Mouse (Mus musculus) lung, adult 2 months (tissue): ENCODE data around the gene Gm16223.

ENCODE experiments used
- CTCF ChIP-seq: fragments of 200-500 bp; IDR thresholded peaks from 2 replicates; pipeline ENCODE4 v1.5.1; 2011; ENCODE audit warnings: mild to moderate bottlenecking, low read length, control low read depth; ENCODE audit not compliant: insufficient read depth
- POLR2A ChIP-seq: fragments of 200-500 bp; IDR thresholded peaks from 2 replicates; pipeline ENCODE4 v1.6.1; 2011; ENCODE audit warnings: low read depth, mild to moderate bottlenecking, control low read depth, low read length, borderline replicate concordance; ENCODE audit errors: extremely low read depth

DNA sequence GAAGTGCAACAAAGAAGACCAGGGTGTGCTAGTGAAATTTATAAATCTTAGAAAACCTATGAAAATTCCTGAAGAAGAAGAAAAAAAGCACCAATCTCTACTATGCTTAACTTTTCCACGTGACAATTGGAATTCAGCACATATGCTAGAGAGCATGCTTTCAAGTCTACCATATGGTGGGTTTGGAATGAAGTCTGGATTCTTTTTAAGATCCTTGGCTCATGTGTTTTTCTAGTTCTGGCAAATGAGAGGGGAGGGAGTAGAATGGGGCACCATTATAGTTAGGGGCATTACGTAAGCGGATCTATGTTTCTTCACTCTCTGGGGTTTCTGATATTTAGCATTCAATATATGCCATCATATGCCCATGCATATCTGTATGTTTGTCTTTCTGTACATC is 182.6 kb downstream of the Gm16223 start:
- TF ChIP-seq POLR2A, result no peak
- no peak for TF ChIP-seq CTCF
